Mouse (Mus musculus) gastrocnemius, adult 2 months (tissue): Measurements from ENCODE around the gene Cacna1c. TPM values are rescaled to one million over a fixed set of nuclear protein-coding genes. Genes with fewer than 3 reads are reported as not detected.

ENCODE experiments used
- DNase-seq: peaks from one replicate; pipeline ENCODE4 v3.0.0; 2022
- H3K27ac ChIP-seq: fragments of 200-600 bp; 2 replicates; pipeline ENCODE4 v1.8.1; 2022; ENCODE audit warnings: mild to moderate bottlenecking
- H3K4me3 ChIP-seq: fragments of 200-600 bp; 2 replicates; pipeline ENCODE4 v1.8.1; 2022; ENCODE audit warnings: mild to moderate bottlenecking, moderate library complexity
- CTCF ChIP-seq: fragments of 200-600 bp; IDR thresholded peaks from 2 replicates; pipeline ENCODE4 v1.8.1; 2022; ENCODE audit warnings: antibody characterized with exemption, mild to moderate bottlenecking, moderate library complexity
- intact Hi-C: fragments of 180-260 bp; cut with DNase I; formaldehyde crosslinking; loops from one replicate; pipeline ENCODE4 v1.15.1; 2025
- total RNA-seq, 2 experiments: library from RNA; stranded (reverse); gene quantifications; 2 replicates each; pipeline ENCODE4 v1.2.3; 2021

Cacna1c gene
- total RNA-seq, 2 experiments from 2014 or later: 1.7 to 1.9 TPM

DNA sequence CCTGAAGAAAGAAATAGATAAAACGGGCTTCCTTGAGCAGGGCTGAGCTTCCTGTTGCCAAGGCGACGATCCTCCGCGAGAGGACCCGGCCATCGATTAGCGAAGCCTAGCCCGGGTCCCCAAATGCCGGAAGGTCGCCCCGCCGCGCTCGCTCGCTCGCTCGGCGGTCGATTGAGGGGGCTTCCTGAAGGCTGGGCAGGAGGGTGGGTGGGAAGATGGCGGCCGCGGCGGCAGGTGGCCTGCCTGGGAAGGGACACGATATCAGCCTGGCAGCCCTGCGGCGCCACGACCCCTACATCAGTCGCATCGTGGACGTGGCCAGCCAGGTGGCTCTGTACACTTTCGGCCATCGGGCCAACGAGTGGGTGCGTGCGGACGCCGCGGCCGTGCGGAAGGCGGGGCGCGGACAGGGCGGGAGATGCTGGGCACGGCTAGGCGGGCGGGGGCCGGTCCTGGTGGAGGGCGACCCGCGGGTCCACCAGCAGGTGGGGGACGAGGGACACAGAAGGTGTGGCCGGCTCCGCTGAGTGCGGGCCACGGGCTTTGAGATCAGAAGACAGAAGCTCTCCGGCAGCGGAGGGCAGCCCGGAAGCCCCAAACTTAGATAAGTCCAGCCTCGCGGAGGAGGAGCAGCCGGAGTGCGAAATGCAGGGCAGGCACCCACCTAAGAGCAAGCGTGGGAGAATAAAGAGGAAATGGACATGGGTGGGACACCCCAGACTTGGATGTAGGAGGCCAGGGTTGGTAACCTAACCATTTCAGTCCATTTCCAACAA, 21.0 kb downstream of the Cacna1c start, which contains the start of gene Dcp1b:
Gene Dcp1b, plus strand, starts transcription at position 176 of the 776 bp plus-strand sequence.
- intact Hi-C loops: no loop called here
- peak within 1 kb of the TSS; percentile 84 for H3K4me3 ChIP-seq
- peak; percentile 51 for TF ChIP-seq CTCF
- peak within 1 kb of the TSS; percentile 90 for H3K27ac ChIP-seq
- peak; percentile 90 for DNase-seq

DNA sequence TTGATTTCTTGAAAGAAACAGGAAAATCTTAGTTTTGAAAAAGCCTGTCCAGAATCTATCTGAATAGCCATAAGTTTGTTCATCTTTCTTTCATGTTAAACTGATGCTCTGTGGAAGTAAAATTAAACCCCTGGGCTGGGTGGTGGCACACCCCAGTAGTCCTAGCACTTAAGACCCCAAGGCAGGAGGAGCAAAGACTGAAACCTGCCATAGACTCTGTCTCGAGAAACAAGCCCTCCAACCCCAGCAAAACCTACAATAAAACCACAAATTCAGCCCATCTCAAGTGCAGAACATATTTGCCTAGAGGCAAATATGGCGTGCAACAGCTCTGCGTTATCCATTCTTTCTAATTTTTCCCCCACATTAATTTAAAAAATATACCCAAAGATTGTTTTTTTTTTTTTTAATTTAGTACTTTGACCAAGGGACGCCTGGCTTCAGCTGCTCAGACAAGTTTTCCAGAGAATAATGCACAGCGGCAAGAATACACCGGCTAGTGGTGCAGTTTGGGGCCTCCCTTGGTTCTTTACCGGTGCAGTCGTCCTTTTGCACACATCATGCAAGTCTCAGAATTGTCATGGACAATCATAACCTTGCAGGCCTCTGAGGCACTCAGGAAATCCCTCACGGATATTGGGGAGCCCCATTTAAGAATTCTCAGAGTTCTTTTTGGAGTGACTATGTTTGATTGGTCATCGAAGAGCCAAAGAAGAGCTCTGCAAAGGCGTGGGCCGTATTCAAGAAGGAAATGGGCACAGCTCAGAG, 21.7 kb downstream of the Cacna1c start:
- no peak for TF ChIP-seq CTCF
- no peak for DNase-seq
- intact Hi-C loops: no loop called here
- Histone ChIP-seq H3K27ac (peak overlapping the region; percentile 90), H3K4me3 (peak overlapping the region; percentile 84)

DNA sequence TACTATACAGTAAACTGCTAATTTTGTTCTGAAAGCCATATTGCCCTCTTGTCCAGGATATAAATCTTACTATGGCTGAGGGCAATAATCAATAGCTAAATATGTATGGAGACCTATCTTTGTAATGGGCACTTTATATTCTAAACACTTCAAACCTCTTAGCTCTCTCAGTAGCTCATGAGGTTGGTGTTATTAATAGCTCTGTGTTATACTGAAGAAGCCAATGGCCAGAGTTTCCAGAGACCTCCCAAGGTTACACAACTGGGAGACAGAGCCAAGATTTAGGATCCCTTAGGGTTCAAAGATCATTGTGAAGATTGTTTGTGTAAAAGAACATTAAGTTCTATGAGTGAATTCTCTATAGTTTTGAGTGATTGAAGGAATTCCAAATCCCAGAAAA, 30.5 kb downstream of the Cacna1c start:
- no peak overlapping the region for H3K4me3 ChIP-seq
- intact Hi-C loops: no loop called here
- no peak for TF ChIP-seq CTCF
- no peak overlapping the region for H3K27ac ChIP-seq
- DNase-seq: no peak

DNA sequence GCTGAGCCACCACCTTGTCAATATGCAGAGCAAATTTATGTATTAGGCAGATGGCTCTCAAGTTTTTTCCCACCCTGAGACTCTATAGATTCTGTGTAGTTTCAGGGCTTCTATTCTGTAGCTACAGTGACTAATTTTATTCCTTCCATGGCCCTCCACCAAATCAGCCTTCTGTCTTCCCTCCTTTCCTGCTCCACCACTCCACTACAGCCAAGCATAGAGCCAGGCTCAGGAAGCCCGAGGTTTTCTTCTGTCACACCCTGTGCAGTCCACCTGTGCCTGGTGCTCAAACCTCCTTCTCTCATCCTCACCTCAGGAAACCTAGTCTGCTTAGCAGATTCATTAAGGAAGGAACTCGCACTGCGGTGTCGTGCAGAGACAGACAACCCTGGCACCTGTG, 51.1 kb downstream of the Cacna1c start:
- DNase-seq: no peak
- intact Hi-C loops: no loop called here
- Histone ChIP-seq H3K4me3 (no peak overlapping the region), H3K27ac (no peak overlapping the region)
- no peak for TF ChIP-seq CTCF

DNA sequence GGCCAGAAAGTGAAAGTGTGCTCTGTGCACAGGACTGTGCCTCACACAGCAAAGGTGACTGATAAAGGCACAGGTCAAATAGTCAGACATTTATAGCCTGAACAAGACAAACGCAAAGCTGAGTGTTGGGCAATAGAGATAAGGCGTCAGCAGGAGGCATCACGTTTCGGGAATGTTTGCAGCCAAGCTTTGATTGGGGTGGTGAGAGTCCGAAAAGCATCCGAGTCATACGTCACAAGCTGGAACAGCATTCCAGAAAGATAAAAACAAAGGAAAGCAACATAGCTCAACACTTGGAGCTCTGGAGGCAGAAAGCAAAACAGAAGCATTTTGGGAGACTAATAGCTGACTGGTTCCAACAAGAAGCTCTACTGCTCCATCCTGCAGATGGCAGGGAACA, 56.7 kb downstream of the Cacna1c start:
- TF ChIP-seq CTCF: no peak
- no peak overlapping the region for H3K27ac ChIP-seq
- DNase-seq: no peak
- H3K4me3 ChIP-seq: no peak overlapping the region
- intact Hi-C loops: no loop called here

DNA sequence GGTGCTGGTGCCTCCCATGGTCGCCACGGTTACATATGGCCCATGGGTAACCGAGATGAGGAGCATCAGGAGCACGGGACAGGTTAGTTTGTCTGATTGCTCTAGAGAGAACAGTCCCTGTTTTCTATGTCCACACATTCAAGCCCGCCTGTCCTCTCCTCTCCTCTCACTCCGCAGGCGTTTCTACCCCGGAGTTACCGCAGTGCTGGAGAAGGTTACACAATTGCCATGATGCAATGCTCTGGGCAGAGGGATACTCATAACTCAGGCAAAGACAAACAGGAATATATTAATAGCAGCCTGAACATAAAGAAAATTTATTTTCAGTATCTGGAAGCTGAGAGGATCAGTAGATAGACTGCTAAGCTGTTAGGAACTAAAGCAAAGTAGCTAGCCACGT, 58.5 kb downstream of the Cacna1c start:
- DNase-seq: no peak
- Histone ChIP-seq H3K27ac (no peak overlapping the region), H3K4me3 (no peak overlapping the region)
- no peak for TF ChIP-seq CTCF
- intact Hi-C loops: no loop called here

DNA sequence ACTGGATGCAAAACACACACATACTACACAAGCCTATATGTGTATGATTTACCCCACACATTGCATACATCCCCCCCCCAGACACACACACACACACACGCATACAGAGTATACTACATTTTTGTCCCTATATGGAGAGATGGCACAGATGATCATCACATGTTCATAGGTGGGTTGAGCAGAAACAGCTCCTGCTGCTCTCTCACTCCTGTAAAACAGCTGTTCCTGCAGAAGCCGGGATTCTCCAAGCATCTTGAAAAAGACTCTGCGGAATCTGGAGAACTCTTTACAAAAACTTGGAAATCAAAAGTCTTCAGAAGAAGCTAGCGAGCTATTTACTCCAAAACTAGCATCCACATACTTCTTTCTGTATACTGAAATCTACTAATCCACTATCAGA, 63.4 kb downstream of the Cacna1c start:
- DNase-seq: no peak
- no peak overlapping the region for H3K4me3 ChIP-seq
- intact Hi-C loops: no loop called here
- no peak overlapping the region for H3K27ac ChIP-seq
- no peak for TF ChIP-seq CTCF

DNA sequence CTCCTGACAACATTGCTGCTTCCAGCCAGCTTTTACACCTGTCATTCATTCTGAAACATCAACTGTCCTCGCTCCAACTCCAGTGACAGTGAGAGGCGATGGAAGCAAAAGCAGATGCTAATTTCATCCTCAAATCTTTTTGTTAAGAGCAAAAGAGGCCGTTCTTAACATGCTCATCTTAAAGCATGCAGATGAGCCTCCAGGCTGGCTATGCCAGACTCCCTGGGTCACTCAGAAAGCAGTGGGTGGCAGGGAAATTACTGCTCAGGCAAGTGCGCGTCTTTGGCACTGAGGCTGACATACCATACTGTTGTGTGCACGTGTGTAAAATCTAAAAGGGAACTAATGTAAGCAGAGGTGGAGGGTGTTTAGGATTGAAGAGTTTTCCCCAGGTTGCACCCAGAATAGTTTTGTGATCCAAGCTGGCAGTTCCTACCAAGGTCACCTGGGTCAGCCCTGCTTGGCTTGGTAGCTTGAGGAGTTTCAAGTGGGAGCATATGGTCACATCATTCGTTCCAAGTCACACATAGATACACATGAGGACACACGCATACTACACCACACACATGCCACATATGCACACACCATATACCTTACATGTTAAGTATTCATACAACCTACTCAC, 64.0 kb downstream of the Cacna1c start:
- intact Hi-C loops: no loop called here
- no peak for DNase-seq
- Histone ChIP-seq H3K4me3 (no peak overlapping the region), H3K27ac (no peak overlapping the region)
- TF ChIP-seq CTCF: no peak

DNA sequence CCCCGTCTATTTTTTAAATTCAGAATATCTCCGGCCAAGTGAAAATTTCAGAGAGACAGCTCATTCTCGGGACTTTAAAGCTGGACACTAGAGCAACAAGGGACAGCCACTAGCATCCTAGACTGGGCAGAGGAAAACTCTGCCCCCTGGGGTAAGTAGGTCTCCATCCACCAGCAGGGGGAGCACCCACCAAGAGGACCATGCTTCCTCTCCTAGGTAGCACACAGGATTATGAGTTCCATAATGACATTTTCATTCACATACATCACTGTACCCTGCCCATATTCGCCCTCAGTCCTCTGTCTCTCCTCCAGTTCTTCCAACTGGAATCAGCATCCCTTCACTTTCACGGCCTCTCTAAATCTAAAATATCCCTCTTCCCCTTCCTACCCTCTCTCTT, 66.6 kb downstream of the Cacna1c start:
- DNase-seq: peak; percentile 57
- H3K27ac ChIP-seq: no peak overlapping the region
- intact Hi-C loops: no loop called here

DNA sequence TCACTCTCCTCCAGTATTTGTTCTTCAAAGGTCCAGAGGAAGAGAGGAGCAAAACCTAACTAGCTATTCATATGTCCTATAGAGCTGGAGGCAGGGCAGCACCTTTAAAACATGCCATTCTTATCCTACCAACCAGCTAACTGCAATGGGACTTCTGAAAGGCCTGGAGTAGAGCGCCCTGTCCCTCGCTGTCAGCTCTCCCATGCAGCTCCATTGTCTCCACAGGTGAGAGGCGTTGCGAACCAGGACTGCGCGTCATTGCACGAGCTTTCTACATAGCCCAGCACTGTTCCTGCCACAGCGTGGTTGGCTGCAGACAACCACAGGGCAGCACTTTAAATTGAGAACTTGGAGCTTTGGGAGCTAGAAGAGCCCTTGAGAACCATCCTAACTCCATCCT, 67.7 kb downstream of the Cacna1c start:
- Histone ChIP-seq H3K27ac (no peak overlapping the region), H3K4me3 (no peak overlapping the region)
- intact Hi-C loops: no loop called here
- no peak for DNase-seq
- TF ChIP-seq CTCF: no peak

More for the DNA sequence above, 66.6 kb downstream of the Cacna1c start:
- H3K4me3 ChIP-seq: no peak overlapping the region
- TF ChIP-seq CTCF: peak; percentile 71

DNA sequence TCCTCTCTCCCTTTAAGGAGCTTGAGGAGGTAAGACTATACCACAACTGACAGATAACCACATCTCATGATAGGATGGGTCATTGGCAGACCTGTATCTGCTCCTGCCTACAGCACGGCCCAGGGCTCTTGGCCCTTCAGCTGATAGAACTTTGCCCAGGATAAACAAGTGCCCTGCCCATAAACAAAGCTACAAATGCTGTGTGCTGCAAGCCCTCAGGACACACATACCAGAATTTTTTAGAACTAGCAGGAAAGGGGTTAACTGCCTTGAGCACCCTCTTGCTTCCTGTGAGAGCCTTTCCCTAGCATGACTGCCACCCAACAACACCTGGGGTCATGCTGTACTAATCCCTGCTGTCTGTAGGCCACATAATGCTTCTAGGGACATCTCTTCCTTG, 68.1 kb downstream of the Cacna1c start:
- DNase-seq: no peak
- Histone ChIP-seq H3K4me3 (no peak overlapping the region), H3K27ac (no peak overlapping the region)
- TF ChIP-seq CTCF: no peak
- intact Hi-C loops: no loop called here

DNA sequence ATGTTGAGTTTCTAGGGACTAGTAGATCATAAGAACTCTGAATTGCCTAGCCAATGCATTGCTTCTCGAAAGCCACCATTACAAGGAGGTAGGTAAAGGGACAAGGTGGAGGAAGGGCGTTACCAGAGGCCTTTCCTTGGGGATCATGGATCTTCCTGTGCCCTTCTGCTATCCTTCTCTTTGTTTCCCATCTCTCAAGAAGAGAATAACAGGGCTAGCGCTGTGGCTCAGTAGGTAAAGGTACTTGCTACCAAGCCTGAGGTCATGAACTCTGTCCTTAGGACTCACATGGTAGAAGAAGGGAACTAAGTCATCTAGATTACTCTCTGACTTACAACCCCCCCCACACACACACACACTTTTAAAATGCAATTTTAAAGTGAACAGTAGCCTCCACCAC, 69.2 kb downstream of the Cacna1c start:
- Histone ChIP-seq H3K4me3 (no peak overlapping the region), H3K27ac (no peak overlapping the region)
- no peak for TF ChIP-seq CTCF
- no peak for DNase-seq
- intact Hi-C loops: no loop called here

DNA sequence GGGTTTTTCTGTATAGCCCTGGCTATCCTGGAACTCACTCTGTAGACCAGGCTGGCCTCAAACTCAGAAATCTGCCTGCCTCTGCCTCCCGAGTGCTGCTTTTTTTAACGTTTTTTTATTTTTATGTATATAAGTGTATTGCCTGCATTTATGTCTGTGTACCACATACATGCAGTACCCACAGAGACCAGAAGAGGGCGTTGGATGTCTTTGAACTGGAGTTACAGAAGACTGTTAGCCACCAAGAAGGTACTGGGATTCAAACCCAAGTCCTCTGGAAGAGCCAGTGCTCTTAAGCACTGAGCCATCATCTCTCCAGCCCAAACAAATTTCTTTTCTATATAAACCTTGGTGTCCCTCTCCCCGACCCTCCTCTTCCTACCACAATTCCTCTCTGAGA, 77.8 kb downstream of the Cacna1c start:
- no peak overlapping the region for H3K4me3 ChIP-seq
- intact Hi-C loops: no loop called here
- TF ChIP-seq CTCF: peak; percentile 21; the same call in 1 of the 2 replicates

More for the DNA sequence above, 77.8 kb downstream of the Cacna1c start:
- no peak for DNase-seq
- no peak overlapping the region for H3K27ac ChIP-seq
